Mouse (Mus musculus): ENCODE measurements around the gene Kdm1a. TPM values are rescaled to one million over a fixed set of nuclear protein-coding genes. Genes with fewer than 3 reads are reported as not detected.

Gene Kdm1a
- polyA plus RNA-seq, 1 experiment from 2014 or later, result 16.5 TPM

GRCm38 (mm10) chr4:136610387-136610856 is 7.9 kb upstream of the Kdm1a start, which contains the start of gene Tex46:
Gene Tex46 (plus strand): TSS chr4:136610437.
- Histone ChIP-seq H3K27me3 (replicated peaks; ENCODE audit: control insufficient read depth, insufficient read depth, low read length) (no peaks in the 10 kb centered on the region), H3K4me3 (ENCODE audit: low read depth, low read length) (no peak within 1 kb of the TSS), H3K9ac (ENCODE audit: low read depth, low read length) (no peak within 1 kb of the TSS), H3K36me3 (ENCODE audit: control insufficient read depth, insufficient read depth) (no peaks in the 10 kb centered on the region), H3K4me2 (replicated peaks; ENCODE audit: low read depth) (no peak within 1 kb of the TSS), H3K9me3 (ENCODE audit: control insufficient read depth) (no peaks in the 10 kb centered on the region), H3K27ac (ENCODE audit: low read depth, low read length) (no peak within 1 kb of the TSS), H3K4me1 (replicated peaks; ENCODE audit: control insufficient read depth, insufficient read depth, low read length) (no peaks in the 10 kb centered on the region)
- WGBS, result 43% methylated on average over 4 of the region's 4 CpGs
- no peak for TF ChIP-seq CTCF (IDR thresholded peaks at IDR 0.05; ENCODE audit: low read depth)
- ATAC-seq, result no peak

- H3K4me2 ChIP-seq (replicated peaks; ENCODE audit: low read depth), result no peak overlapping the region
- H3K4me3 ChIP-seq (ENCODE audit: low read depth, low read length), result no peak overlapping the region
- no peaks in the 10 kb centered on the region for H3K9me3 ChIP-seq (ENCODE audit: control insufficient read depth)
- no peaks in the 10 kb centered on the region for H3K36me3 ChIP-seq (ENCODE audit: control insufficient read depth, insufficient read depth)
- no peak overlapping the region for H3K27ac ChIP-seq (ENCODE audit: low read depth, low read length)
- H3K9ac ChIP-seq (ENCODE audit: low read depth, low read length), result no peak overlapping the region
- TF ChIP-seq CTCF (IDR thresholded peaks at IDR 0.05; ENCODE audit: low read depth), result no peak
- H3K27me3 ChIP-seq (replicated peaks; ENCODE audit: control insufficient read depth, insufficient read depth, low read length), result no peaks in the 10 kb centered on the region
- ATAC-seq, result no peak
- 0 out of 2 replicates have a peak, but pooled peaks cover 2% of the 10 kb centered on the region for H3K4me1 ChIP-seq (replicated peaks; ENCODE audit: control insufficient read depth, insufficient read depth, low read length)
- WGBS, result 88% methylated on average over 19 of the region's 19 CpGs
These were observed 3.4 kb upstream of the Kdm1a start for GRCm38 (mm10) chr4:136605756-136606485.

- TF ChIP-seq CTCF (IDR thresholded peaks at IDR 0.05; ENCODE audit: low read depth), result no peak
- Histone ChIP-seq H3K9ac (ENCODE audit: low read depth, low read length) (peak overlapping the region; percentile 99), H3K4me2 (replicated peaks; ENCODE audit: low read depth) (peak overlapping the region; percentile 66), H3K27me3 (replicated peaks; ENCODE audit: control insufficient read depth, insufficient read depth, low read length) (no peaks in the 10 kb centered on the region), H3K36me3 (ENCODE audit: control insufficient read depth, insufficient read depth) (no peaks in the 10 kb centered on the region), H3K4me3 (ENCODE audit: low read depth, low read length) (peak overlapping the region; percentile 98), H3K27ac (ENCODE audit: low read depth, low read length) (peak overlapping the region; percentile 94), H3K9me3 (ENCODE audit: control insufficient read depth) (no peaks in the 10 kb centered on the region), H3K4me1 (replicated peaks; ENCODE audit: control insufficient read depth, insufficient read depth, low read length) (0 out of 2 replicates have a peak, but pooled peaks cover 5% of the 10 kb centered on the region)
- under 1% methylated on average over 45 of the region's 68 CpGs for WGBS
- ATAC-seq, result peak; percentile 53
These were observed 437 bp downstream of the Kdm1a start for GRCm38 (mm10) chr4:136602018-136602554.

GRCm38 (mm10) chr4:136601476-136601875 is 1.0 kb downstream of the Kdm1a start:
- H3K27me3 ChIP-seq (replicated peaks; ENCODE audit: control insufficient read depth, insufficient read depth, low read length), result no peaks in the 10 kb centered on the region
- peak overlapping the region; percentile 98 for H3K4me3 ChIP-seq (ENCODE audit: low read depth, low read length)
- H3K27ac ChIP-seq (ENCODE audit: low read depth, low read length), result peak overlapping the region; percentile 94; the same call in 1 of the 2 replicates
- no peaks in the 10 kb centered on the region for H3K36me3 ChIP-seq (ENCODE audit: control insufficient read depth, insufficient read depth)
- H3K9me3 ChIP-seq (ENCODE audit: control insufficient read depth), result no peaks in the 10 kb centered on the region
- H3K4me1 ChIP-seq (replicated peaks; ENCODE audit: control insufficient read depth, insufficient read depth, low read length), result 0 out of 2 replicates have a peak, but pooled peaks cover 5% of the 10 kb centered on the region
- under 1% methylated on average over 13 of the region's 13 CpGs for WGBS
- TF ChIP-seq CTCF (IDR thresholded peaks at IDR 0.05; ENCODE audit: low read depth), result no peak
- ATAC-seq, result no peak
- peak overlapping the region; percentile 99; the same call in 1 of the 2 replicates for H3K9ac ChIP-seq (ENCODE audit: low read depth, low read length)
- H3K4me2 ChIP-seq (replicated peaks; ENCODE audit: low read depth), result peak overlapping the region; percentile 66

- ATAC-seq, result no peak
- peak overlapping the region; percentile 98; the same call in 1 of the 2 replicates for H3K4me3 ChIP-seq (ENCODE audit: low read depth, low read length)
- WGBS, result 83% methylated on average over 2 of the region's 2 CpGs
- no peaks in the 10 kb centered on the region for H3K36me3 ChIP-seq (ENCODE audit: control insufficient read depth, insufficient read depth)
- peak overlapping the region; percentile 66; the same call in 1 of the 2 replicates for H3K4me2 ChIP-seq (replicated peaks; ENCODE audit: low read depth)
- H3K9me3 ChIP-seq (ENCODE audit: control insufficient read depth), result no peaks in the 10 kb centered on the region
- no peak overlapping the region for H3K27ac ChIP-seq (ENCODE audit: low read depth, low read length)
- TF ChIP-seq CTCF (IDR thresholded peaks at IDR 0.05; ENCODE audit: low read depth), result no peak
- 0 out of 2 replicates have a peak, but pooled peaks cover 5% of the 10 kb centered on the region for H3K4me1 ChIP-seq (replicated peaks; ENCODE audit: control insufficient read depth, insufficient read depth, low read length)
- no peaks in the 10 kb centered on the region for H3K27me3 ChIP-seq (replicated peaks; ENCODE audit: control insufficient read depth, insufficient read depth, low read length)
- no peak overlapping the region for H3K9ac ChIP-seq (ENCODE audit: low read depth, low read length)
These were observed 2.0 kb downstream of the Kdm1a start for GRCm38 (mm10) chr4:136600536-136600935.

- H3K36me3 ChIP-seq (ENCODE audit: control insufficient read depth, insufficient read depth), result no peaks in the 10 kb centered on the region
- no peak overlapping the region for H3K4me3 ChIP-seq (ENCODE audit: low read depth, low read length)
- no peaks in the 10 kb centered on the region for H3K27me3 ChIP-seq (replicated peaks; ENCODE audit: control insufficient read depth, insufficient read depth, low read length)
- no peak for ATAC-seq
- 0 out of 2 replicates have a peak, but pooled peaks cover 5% of the 10 kb centered on the region for H3K4me1 ChIP-seq (replicated peaks; ENCODE audit: control insufficient read depth, insufficient read depth, low read length)
- peak; percentile 48 for TF ChIP-seq CTCF (IDR thresholded peaks at IDR 0.05; ENCODE audit: low read depth)
- H3K27ac ChIP-seq (ENCODE audit: low read depth, low read length), result no peak overlapping the region
- H3K9me3 ChIP-seq (ENCODE audit: control insufficient read depth), result no peaks in the 10 kb centered on the region
- no peak overlapping the region for H3K9ac ChIP-seq (ENCODE audit: low read depth, low read length)
- H3K4me2 ChIP-seq (replicated peaks; ENCODE audit: low read depth), result no peak overlapping the region
- WGBS, result 93% methylated on average over 3 of the region's 3 CpGs
These were observed 2.7 kb downstream of the Kdm1a start for GRCm38 (mm10) chr4:136599869-136600268.

Data from intestine, postnatal 0 days (tissue).